Mouse (Mus musculus) hindbrain, embryonic 12.5 days (tissue): ENCODE data around the gene Tfdp1. TPM values are rescaled to one million over a fixed set of nuclear protein-coding genes. Genes with fewer than 3 reads are reported as not detected.
"Not testable (repeated sequence)": the region's sequence is repeated elsewhere in the genome, so short reads cannot be mapped to it uniquely, and the experiment has no call there.

ENCODE experiments used
- ATAC-seq: fragments of 200-750 bp; cut with Nextera tagmentation; 2 replicates; pipeline ENCODE4 v1.8.0; 2017; ENCODE audit warnings: moderate TSS enrichment; ENCODE audit not compliant: low FRiP score
- H3K27ac ChIP-seq: fragments of 300-500 bp; sonication (generic); 2 replicates; pipeline ENCODE4 v1.5.1; 2016; ENCODE audit warnings: mild to moderate bottlenecking
- H3K27me3 ChIP-seq: fragments of 300-500 bp; sonication (generic); 2 replicates; pipeline ENCODE4 v1.6.1; 2016; ENCODE audit warnings: mild to moderate bottlenecking
- H3K36me3 ChIP-seq: fragments of 300-500 bp; sonication (generic); 2 replicates; pipeline ENCODE4 v1.6.1; 2016; ENCODE audit warnings: mild to moderate bottlenecking
- H3K4me1 ChIP-seq: fragments of 300-500 bp; sonication (generic); 2 replicates; pipeline ENCODE4 v1.6.1; 2016
- H3K4me2 ChIP-seq: fragments of 300-500 bp; sonication (generic); replicated peaks from 2 replicates; pipeline ENCODE4 v1.6.1; 2016; ENCODE audit warnings: mild to moderate bottlenecking
- H3K4me3 ChIP-seq: fragments of 300-500 bp; sonication (generic); 2 replicates; pipeline ENCODE4 v1.5.1; 2016; ENCODE audit warnings: mild to moderate bottlenecking
- H3K9ac ChIP-seq: fragments of 300-500 bp; sonication (generic); 2 replicates; pipeline ENCODE4 v1.6.1; 2016; ENCODE audit warnings: mild to moderate bottlenecking, moderate library complexity
- H3K9me3 ChIP-seq: fragments of 300-500 bp; sonication (generic); replicated peaks from 2 replicates; pipeline ENCODE4 v1.6.1; 2016; ENCODE audit warnings: mild to moderate bottlenecking
- WGBS: fragments of 180-500 bp; shearing (Covaris S2); methylation state at CpG from one replicate; pipeline ENCODE4 v1.1.7; 2016; 5-methylcytosine and 5-hydroxymethylcytosine counted together
- polyA plus RNA-seq: library from polyadenylated mRNA; unstranded; fragments of >200 nt; fragmentation: Nextera tagmentation; extraction: Ambion mirVana; gene quantifications from 2 replicates; pipeline ENCODE4 v1.2.1, GENCODE M21; 2016

The Tfdp1 gene
- polyA plus RNA-seq, 1 experiment from 2014 or later, result 147 TPM

- no peak overlapping the region for H3K9ac ChIP-seq
- H3K4me3 ChIP-seq, result no peak overlapping the region
- 50% methylated on average over 1 of the region's 1 CpGs for WGBS
- ATAC-seq, result no peak
- H3K27me3 ChIP-seq, result 0 out of 2 replicates have a peak, but pooled peaks cover 3% of the 10 kb centered on the region
- H3K9me3 ChIP-seq, result no peaks in the 10 kb centered on the region
- no peaks in the 10 kb centered on the region for H3K36me3 ChIP-seq
- no peak overlapping the region for H3K27ac ChIP-seq
- H3K4me2 ChIP-seq, result no peak overlapping the region
- H3K4me1 ChIP-seq, result peaks cover 2% of the 10 kb centered on the region
Observed at GRCm38 (mm10) chr8:13334671-13335070, 3.9 kb upstream of the Tfdp1 start.

GRCm38 (mm10) chr8:13337245-13337644 is 1.3 kb upstream of the Tfdp1 start:
- not testable (repeated sequence) for H3K9me3 ChIP-seq, ATAC-seq, H3K27me3 ChIP-seq, H3K4me2 ChIP-seq, H3K27ac ChIP-seq, H3K9ac ChIP-seq, H3K4me3 ChIP-seq
- Histone ChIP-seq H3K4me1 (peaks cover 14% of the 10 kb centered on the region), H3K36me3 (peaks cover 12% of the 10 kb centered on the region)
- 89% methylated on average over 6 of the region's 6 CpGs for WGBS

- 87% methylated on average over 3 of the region's 3 CpGs for WGBS
- peak overlapping the region; percentile 100; the same call in 1 of the 2 replicates for H3K4me3 ChIP-seq
- no peak overlapping the region for H3K27ac ChIP-seq
- H3K9ac ChIP-seq, result no peak overlapping the region
- H3K36me3 ChIP-seq, result peaks cover 16% of the 10 kb centered on the region
- H3K4me1 ChIP-seq, result peaks cover 14% of the 10 kb centered on the region
- H3K9me3 ChIP-seq, result no peaks in the 10 kb centered on the region
- H3K4me2 ChIP-seq, result peak overlapping the region; percentile 87
- H3K27me3 ChIP-seq, result no peaks in the 10 kb centered on the region
- ATAC-seq, result 0 out of 2 replicates have a peak, but pooled peaks have one; percentile 2
Observed at GRCm38 (mm10) chr8:13337678-13338077, 873 bp upstream of the Tfdp1 start.

GRCm38 (mm10) chr8:13338901-13339645 is 522 bp downstream of the Tfdp1 start:
- Histone ChIP-seq H3K9me3 (no peaks in the 10 kb centered on the region), H3K4me2 (peak overlapping the region; percentile 87), H3K36me3 (peaks cover 30% of the 10 kb centered on the region), H3K27ac (peak overlapping the region; percentile 82), H3K4me3 (peak overlapping the region; percentile 100), H3K9ac (peak overlapping the region; percentile 99), H3K4me1 (peaks cover 14% of the 10 kb centered on the region), H3K27me3 (no peaks in the 10 kb centered on the region)
- peak; percentile 73 for ATAC-seq
- under 1% methylated on average over 55 of the region's 70 CpGs for WGBS

- peaks cover 14% of the 10 kb centered on the region for H3K4me1 ChIP-seq
- H3K9me3 ChIP-seq, result no peaks in the 10 kb centered on the region
- no peak for ATAC-seq
- no peak overlapping the region for H3K27ac ChIP-seq
- WGBS, result 4% methylated on average over 11 of the region's 11 CpGs
- H3K4me2 ChIP-seq, result peak overlapping the region; percentile 87
- H3K36me3 ChIP-seq, result peaks cover 35% of the 10 kb centered on the region
- peak overlapping the region; percentile 99 for H3K9ac ChIP-seq
- H3K4me3 ChIP-seq, result peak overlapping the region; percentile 100
- no peaks in the 10 kb centered on the region for H3K27me3 ChIP-seq
Observed at GRCm38 (mm10) chr8:13339646-13339990, 1.1 kb downstream of the Tfdp1 start.

- Histone ChIP-seq H3K4me2 (peak overlapping the region; percentile 87), H3K27ac (no peak overlapping the region), H3K27me3 (no peaks in the 10 kb centered on the region), H3K9ac (peak overlapping the region; percentile 41), H3K36me3 (peaks cover 45% of the 10 kb centered on the region), H3K9me3 (no peaks in the 10 kb centered on the region), H3K4me1 (peaks cover 14% of the 10 kb centered on the region), H3K4me3 (0 out of 2 replicates have a peak overlapping the region, but pooled peaks have one; percentile 100)
- WGBS, result 87% methylated on average over 8 of the region's 8 CpGs
- no peak for ATAC-seq
Observed at GRCm38 (mm10) chr8:13340650-13341049, 2.1 kb downstream of the Tfdp1 start.

- peaks cover 62% of the 10 kb centered on the region for H3K36me3 ChIP-seq
- H3K9ac ChIP-seq, result no peak overlapping the region
- H3K27ac ChIP-seq, result no peak overlapping the region
- 93% methylated on average over 2 of the region's 2 CpGs for WGBS
- no peaks in the 10 kb centered on the region for H3K27me3 ChIP-seq
- no peak overlapping the region for H3K4me2 ChIP-seq
- no peaks in the 10 kb centered on the region for H3K9me3 ChIP-seq
- ATAC-seq, result no peak
- peaks cover 14% of the 10 kb centered on the region for H3K4me1 ChIP-seq
- no peak overlapping the region for H3K4me3 ChIP-seq
Observed at GRCm38 (mm10) chr8:13342340-13342739, 3.8 kb downstream of the Tfdp1 start.

GRCm38 (mm10) chr8:13343134-13343533 is 4.6 kb downstream of the Tfdp1 start:
- WGBS, result 96% methylated on average over 4 of the region's 4 CpGs
- ATAC-seq, result no peak
- peaks cover 70% of the 10 kb centered on the region for H3K36me3 ChIP-seq
- H3K27me3 ChIP-seq, result no peaks in the 10 kb centered on the region
- H3K4me2 ChIP-seq, result no peak overlapping the region
- H3K4me3 ChIP-seq, result no peak overlapping the region
- no peak overlapping the region for H3K27ac ChIP-seq
- H3K4me1 ChIP-seq, result peaks cover 14% of the 10 kb centered on the region
- H3K9ac ChIP-seq, result no peak overlapping the region
- no peaks in the 10 kb centered on the region for H3K9me3 ChIP-seq

GRCm38 (mm10) chr8:13350052-13350451 is 11.5 kb downstream of the Tfdp1 start:
- H3K36me3 ChIP-seq, result peaks cover 95% of the 10 kb centered on the region
- no peaks in the 10 kb centered on the region for H3K27me3 ChIP-seq
- no peak overlapping the region for H3K27ac ChIP-seq
- WGBS, result 92% methylated on average over 7 of the region's 7 CpGs
- H3K4me2 ChIP-seq, result no peak overlapping the region
- H3K9ac ChIP-seq, result no peak overlapping the region
- H3K4me1 ChIP-seq, result no peaks in the 10 kb centered on the region
- H3K9me3 ChIP-seq, result no peaks in the 10 kb centered on the region
- H3K4me3 ChIP-seq, result no peak overlapping the region
- no peak for ATAC-seq

GRCm38 (mm10) chr8:13351593-13351992 is 13.0 kb downstream of the Tfdp1 start:
- Histone ChIP-seq H3K4me3 (no peak overlapping the region), H3K4me2 (no peak overlapping the region), H3K36me3 (peaks cover 95% of the 10 kb centered on the region), H3K9ac (no peak overlapping the region), H3K9me3 (no peaks in the 10 kb centered on the region), H3K4me1 (no peaks in the 10 kb centered on the region), H3K27ac (no peak overlapping the region), H3K27me3 (no peaks in the 10 kb centered on the region)
- no peak for ATAC-seq
- WGBS, result 89% methylated on average over 5 of the region's 5 CpGs

- no peak for ATAC-seq
- WGBS, result 95% methylated on average over 8 of the region's 8 CpGs
- Histone ChIP-seq H3K4me3 (no peak overlapping the region), H3K4me1 (no peaks in the 10 kb centered on the region), H3K27ac (no peak overlapping the region), H3K4me2 (no peak overlapping the region), H3K36me3 (peaks cover 95% of the 10 kb centered on the region), H3K9me3 (no peaks in the 10 kb centered on the region), H3K9ac (no peak overlapping the region), H3K27me3 (no peaks in the 10 kb centered on the region)
Observed at GRCm38 (mm10) chr8:13352601-13353000, 14.1 kb downstream of the Tfdp1 start.

- no peaks in the 10 kb centered on the region for H3K27me3 ChIP-seq
- no peak overlapping the region for H3K4me3 ChIP-seq
- no peaks in the 10 kb centered on the region for H3K9me3 ChIP-seq
- H3K36me3 ChIP-seq, result peaks cover 95% of the 10 kb centered on the region
- 88% methylated on average over 9 of the region's 9 CpGs for WGBS
- H3K4me1 ChIP-seq, result no peaks in the 10 kb centered on the region
- H3K27ac ChIP-seq, result no peak overlapping the region
- H3K9ac ChIP-seq, result no peak overlapping the region
- no peak overlapping the region for H3K4me2 ChIP-seq
- no peak for ATAC-seq
Observed at GRCm38 (mm10) chr8:13353155-13353833, 14.7 kb downstream of the Tfdp1 start.
